8 mouse cellular contexts compared by ENCODE assay signal in genomic region chr13:40605686-40606404, GRCm38 (mm10).
A peak's percentile ranks its signal among the peaks of the same experiment; 100 is the strongest.
DNase-seq lines count a peak whose midpoint lies in the region; ATAC-seq and TF ChIP-seq lines count a peak whose summit lies in the region.

No protein-coding gene starts in this region.

- H3K79me2 ChIP-seq in heart, adult 2 months (replicated peaks; ENCODE audit: control insufficient read depth, insufficient read depth, low read length): no peaks in the 10 kb centered on the region

- WGBS in heart, embryonic 10.5 days: 56% methylated on average over 16 of the region's 16 CpGs
- WGBS in heart, adult 2 months: 52% methylated on average over 16 of the region's 16 CpGs
- 59% methylated on average over 16 of the region's 16 CpGs for WGBS in embryonic facial prominence, embryonic 15.5 days
- WGBS in limb, embryonic 10.5 days: 70% methylated on average over 16 of the region's 16 CpGs

- no peak for TF ChIP-seq POLR2A in heart, adult 2 months (IDR thresholded peaks at IDR 0.05; ENCODE audit: insufficient read depth, low read depth, low read length)

- no peak; the same call in 1 of the 2 replicates for ATAC-seq in embryonic facial prominence, embryonic 15.5 days (ENCODE audit: insufficient number of reproducible peaks, low FRiP score, low TSS enrichment, low read depth)

- peak overlapping the region; percentile 53 for H3K4me2 ChIP-seq in embryonic facial prominence, embryonic 15.5 days (replicated peaks)

- H3K4me1 ChIP-seq in heart, embryonic 10.5 days: peaks cover 10% of the 10 kb centered on the region; the same call in 1 of the 2 replicates
- H3K4me1 ChIP-seq in heart, adult 2 months (ENCODE audit: control insufficient read depth, insufficient read depth, low read length): no peaks in the 10 kb centered on the region
- peaks cover 8% of the 10 kb centered on the region; the same call in 1 of the 2 replicates for H3K4me1 ChIP-seq in embryonic facial prominence, embryonic 15.5 days
- H3K4me1 ChIP-seq in limb, embryonic 10.5 days: peaks cover 13% of the 10 kb centered on the region

- H3K27ac ChIP-seq in heart, embryonic 10.5 days: no peak overlapping the region
- no peak overlapping the region for H3K27ac ChIP-seq in heart, adult 2 months
- H3K27ac ChIP-seq in embryonic facial prominence, embryonic 15.5 days (replicated peaks): no peak overlapping the region
- peak overlapping the region; percentile 47; the same call in 1 of the 2 replicates for H3K27ac ChIP-seq in limb, embryonic 10.5 days

- peak overlapping the region; percentile 41 for H3K4me3 ChIP-seq in heart, embryonic 10.5 days
- H3K4me3 ChIP-seq in heart, adult 2 months: no peak overlapping the region
- peak overlapping the region; percentile 32; the same call in 1 of the 2 replicates for H3K4me3 ChIP-seq in embryonic facial prominence, embryonic 15.5 days (replicated peaks)
- peak overlapping the region; percentile 35 for H3K4me3 ChIP-seq in limb, embryonic 10.5 days

- H3K9me3 ChIP-seq in heart, embryonic 10.5 days: no peaks in the 10 kb centered on the region
- no peaks in the 10 kb centered on the region for H3K9me3 ChIP-seq in embryonic facial prominence, embryonic 15.5 days (replicated peaks)
- no peaks in the 10 kb centered on the region for H3K9me3 ChIP-seq in limb, embryonic 10.5 days (replicated peaks)

- TF ChIP-seq EP300 in heart, adult 2 months (IDR thresholded peaks at IDR 0.05; ENCODE audit: insufficient read depth, low read depth, low read length): no peak

- no peak for TF ChIP-seq CTCF in heart, adult 2 months (IDR thresholded peaks at IDR 0.05)

- H3K36me3 ChIP-seq in heart, embryonic 10.5 days: no peaks in the 10 kb centered on the region
- no peaks in the 10 kb centered on the region for H3K36me3 ChIP-seq in heart, adult 2 months (ENCODE audit: control insufficient read depth, insufficient read depth, low read length)
- H3K36me3 ChIP-seq in embryonic facial prominence, embryonic 15.5 days: no peaks in the 10 kb centered on the region
- H3K36me3 ChIP-seq in limb, embryonic 10.5 days: no peaks in the 10 kb centered on the region

- intact Hi-C loops in heart, adult 2 months (cut with DNase I): no loop called here
- intact Hi-C loops in gastrocnemius, postnatal 14 days (cut with DNase I; ENCODE audit: low total_unique reads): no loop called here

- 0 out of 2 replicates have a peak, but pooled peaks cover 3% of the 10 kb centered on the region for H3K27me3 ChIP-seq in heart, embryonic 10.5 days (ENCODE audit: insufficient read depth, poor library complexity, severe bottlenecking)
- H3K27me3 ChIP-seq in heart, adult 2 months (ENCODE audit: control insufficient read depth, insufficient read depth, low read length): no peaks in the 10 kb centered on the region
- H3K27me3 ChIP-seq in embryonic facial prominence, embryonic 15.5 days: no peaks in the 10 kb centered on the region
- peaks cover 88% of the 10 kb centered on the region for H3K27me3 ChIP-seq in limb, embryonic 10.5 days (ENCODE audit: low read depth, poor library complexity, severe bottlenecking)

- H3K9ac ChIP-seq in heart, adult 2 months (ENCODE audit: low read depth, low read length): no peak overlapping the region
- H3K9ac ChIP-seq in embryonic facial prominence, embryonic 15.5 days: no peak overlapping the region

- DNase-seq in heart, embryonic 10.5 days (ENCODE audit: low spot score): no peak
- DNase-seq in heart, adult 2 months: no peak
- DNase-seq in 3T3-L1 (ENCODE audit: low read depth, low spot score): peak; percentile 32
- DNase-seq in limb, embryonic 10.5 days (ENCODE audit: low spot score): no peak
- DNase-seq in cerebellum, postnatal 36 days: no peak
- no peak for DNase-seq in gastrocnemius, postnatal 14 days
- DNase-seq in ovary, postnatal 36 days (ENCODE audit: low spot score): no peak
